Mouse (Mus musculus) ovary, postnatal 36 days (tissue): ENCODE measurements around the gene Olfr1420.
A peak's percentile ranks its signal among the peaks of the same experiment; 100 is the strongest.
"Not testable (repeated sequence)": the region's sequence is repeated elsewhere in the genome, so short reads cannot be mapped to it uniquely, and the experiment has no call there.

ENCODE experiments used
- DNase-seq: peaks from one replicate; pipeline ENCODE4 v3.0.0; 2022; ENCODE audit warnings: low spot score, mixed read lengths

Gene Olfr1420

GRCm38 (mm10) chr19:11886265-11886664, at the start of gene Olfr1420:
TSS of gene Olfr1420 (plus strand) at chr19:11886565.
- DNase-seq: no peak

GRCm38 (mm10) chr19:11839119-11839518, 47.2 kb upstream of the Olfr1420 start, which contains the start of gene Olfr1417:
TSS of gene Olfr1417 (minus strand) at chr19:11839219.
- no peak for DNase-seq

GRCm38 (mm10) chr19:11846333-11846732, 40.0 kb upstream of the Olfr1420 start:
- no peak for DNase-seq

- DNase-seq: no peak
These were observed 33.7 kb upstream of the Olfr1420 start for GRCm38 (mm10) chr19:11852652-11853051.

GRCm38 (mm10) chr19:11854821-11855220, 31.5 kb upstream of the Olfr1420 start:
- DNase-seq: no peak

- DNase-seq: no peak
These were observed 29.9 kb upstream of the Olfr1420 start for GRCm38 (mm10) chr19:11856506-11856905.

GRCm38 (mm10) chr19:11860966-11861365, 25.4 kb upstream of the Olfr1420 start, which contains the start of gene Olfr1418:
TSS of gene Olfr1418 (minus strand) at chr19:11861066.
- no peak for DNase-seq

GRCm38 (mm10) chr19:11867837-11868236, 18.5 kb upstream of the Olfr1420 start:
- DNase-seq: no peak

- no peak for DNase-seq
These were observed 11.4 kb upstream of the Olfr1420 start, which contains the start of gene Olfr1419 for GRCm38 (mm10) chr19:11875006-11875405. TSS of gene Olfr1419 (minus strand) at chr19:11875106.

GRCm38 (mm10) chr19:11878404-11878803, 8.0 kb upstream of the Olfr1420 start:
- DNase-seq: not testable (repeated sequence)

GRCm38 (mm10) chr19:11911021-11911420, 24.7 kb downstream of the Olfr1420 start:
- no peak for DNase-seq

GRCm38 (mm10) chr19:11911603-11912002, 25.2 kb downstream of the Olfr1420 start:
- no peak for DNase-seq

- DNase-seq: peak; percentile 97
These were observed 25.7 kb downstream of the Olfr1420 start, which contains the start of gene Patl1 for GRCm38 (mm10) chr19:11912037-11912532. TSS of gene Patl1 (plus strand) at chr19:11912399.

GRCm38 (mm10) chr19:11912533-11913121, 26.3 kb downstream of the Olfr1420 start:
- DNase-seq: peak; percentile 64

GRCm38 (mm10) chr19:11915804-11916203, 29.4 kb downstream of the Olfr1420 start:
- DNase-seq: no peak

- no peak for DNase-seq
These were observed 35.7 kb downstream of the Olfr1420 start for GRCm38 (mm10) chr19:11922068-11922467.

- DNase-seq: not testable (repeated sequence)
These were observed 36.1 kb downstream of the Olfr1420 start for GRCm38 (mm10) chr19:11922515-11922914.

GRCm38 (mm10) chr19:11926380-11926779, 40.0 kb downstream of the Olfr1420 start:
- DNase-seq: no peak

- DNase-seq: no peak
These were observed 41.8 kb downstream of the Olfr1420 start for GRCm38 (mm10) chr19:11928025-11928748.

- DNase-seq: not testable (repeated sequence)
These were observed 60.1 kb downstream of the Olfr1420 start for GRCm38 (mm10) chr19:11946460-11946859.
